Mouse (Mus musculus): Measurements from ENCODE around the gene Bpifa3. TPM values are rescaled to one million over a fixed set of nuclear protein-coding genes. Genes with fewer than 3 reads are reported as not detected.

Bpifa3 gene
- not detected in 2 replicates for polyA plus RNA-seq (2015; fragmentation: Nextera tagmentation; extraction: Ambion mirVana)

GRCm38 (mm10) chr2:154130120-154130519, at the start of gene Bpifa3:
Gene Bpifa3 (plus strand): TSS chr2:154130336.
- no peak within 1 kb of the TSS for H3K4me3 ChIP-seq
- H3K27ac ChIP-seq (replicated peaks): no peak within 1 kb of the TSS
- WGBS: 54% methylated on average over 2 of the region's 2 CpGs
- no peak for ATAC-seq (ENCODE audit: extremely low read depth, insufficient number of reproducible peaks, low FRiP score, low TSS enrichment)
- no peak within 1 kb of the TSS for H3K4me2 ChIP-seq
- no peaks in the 10 kb centered on the region for H3K36me3 ChIP-seq
- no peak within 1 kb of the TSS for H3K9ac ChIP-seq
- no peaks in the 10 kb centered on the region for H3K27me3 ChIP-seq (replicated peaks)
- H3K9me3 ChIP-seq: peaks cover 5% of the 10 kb centered on the region; the same call in 1 of the 2 replicates
- no peaks in the 10 kb centered on the region for H3K4me1 ChIP-seq

- Histone ChIP-seq H3K36me3 (no peaks in the 10 kb centered on the region), H3K4me2 (no peak overlapping the region), H3K4me1 (no peaks in the 10 kb centered on the region), H3K4me3 (no peak overlapping the region), H3K27me3 (replicated peaks) (no peaks in the 10 kb centered on the region), H3K9me3 (no peaks in the 10 kb centered on the region), H3K9ac (no peak overlapping the region), H3K27ac (replicated peaks) (no peak overlapping the region)
- WGBS: 23% methylated on average over 1 of the region's 1 CpGs
- ATAC-seq (ENCODE audit: extremely low read depth, insufficient number of reproducible peaks, low FRiP score, low TSS enrichment): no peak
Measured at GRCm38 (mm10) chr2:154097734-154098133, 32.4 kb upstream of the Bpifa3 start.

- Histone ChIP-seq H3K9me3 (no peaks in the 10 kb centered on the region), H3K9ac (no peak overlapping the region), H3K36me3 (no peaks in the 10 kb centered on the region), H3K27ac (replicated peaks) (no peak overlapping the region), H3K4me1 (no peaks in the 10 kb centered on the region), H3K4me2 (no peak overlapping the region), H3K4me3 (no peak overlapping the region), H3K27me3 (replicated peaks) (no peaks in the 10 kb centered on the region)
- WGBS: 74% methylated on average over 3 of the region's 3 CpGs
- no peak for ATAC-seq (ENCODE audit: extremely low read depth, insufficient number of reproducible peaks, low FRiP score, low TSS enrichment)
Measured at GRCm38 (mm10) chr2:154117381-154117780, 12.8 kb upstream of the Bpifa3 start.

GRCm38 (mm10) chr2:154142580-154142979, 12.4 kb downstream of the Bpifa3 start, which contains the start of gene Bpifa1:
Gene Bpifa1 (plus strand): TSS chr2:154142880.
- no peaks in the 10 kb centered on the region for H3K9me3 ChIP-seq
- H3K9ac ChIP-seq: no peak within 1 kb of the TSS
- no peak within 1 kb of the TSS for H3K4me3 ChIP-seq
- H3K4me2 ChIP-seq: no peak within 1 kb of the TSS
- H3K27me3 ChIP-seq (replicated peaks): no peaks in the 10 kb centered on the region
- WGBS: 65% methylated on average over 4 of the region's 4 CpGs
- H3K4me1 ChIP-seq: no peaks in the 10 kb centered on the region
- no peak within 1 kb of the TSS for H3K27ac ChIP-seq (replicated peaks)
- no peak for ATAC-seq (ENCODE audit: extremely low read depth, insufficient number of reproducible peaks, low FRiP score, low TSS enrichment)
- H3K36me3 ChIP-seq: no peaks in the 10 kb centered on the region

GRCm38 (mm10) chr2:154143735-154144134, 13.6 kb downstream of the Bpifa3 start:
- H3K36me3 ChIP-seq: no peaks in the 10 kb centered on the region
- no peaks in the 10 kb centered on the region for H3K9me3 ChIP-seq

GRCm38 (mm10) chr2:154147496-154147895, 17.4 kb downstream of the Bpifa3 start:
- Histone ChIP-seq H3K36me3 (no peaks in the 10 kb centered on the region), H3K9me3 (no peaks in the 10 kb centered on the region), H3K4me3 (no peak overlapping the region), H3K4me1 (no peaks in the 10 kb centered on the region), H3K27ac (replicated peaks) (no peak overlapping the region), H3K4me2 (no peak overlapping the region), H3K27me3 (replicated peaks) (no peaks in the 10 kb centered on the region), H3K9ac (no peak overlapping the region)
- no peak for ATAC-seq (ENCODE audit: extremely low read depth, insufficient number of reproducible peaks, low FRiP score, low TSS enrichment)
- 61% methylated on average over 4 of the region's 4 CpGs for WGBS

More at GRCm38 (mm10) chr2:154143735-154144134, 13.6 kb downstream of the Bpifa3 start:
- no peaks in the 10 kb centered on the region for H3K4me1 ChIP-seq
- ATAC-seq (ENCODE audit: extremely low read depth, insufficient number of reproducible peaks, low FRiP score, low TSS enrichment): no peak
- no peak overlapping the region for H3K4me2 ChIP-seq
- H3K27me3 ChIP-seq (replicated peaks): no peaks in the 10 kb centered on the region
- no peak overlapping the region for H3K9ac ChIP-seq
- no peak overlapping the region for H3K4me3 ChIP-seq
- no peak overlapping the region for H3K27ac ChIP-seq (replicated peaks)
- 73% methylated on average over 3 of the region's 3 CpGs for WGBS

- Histone ChIP-seq H3K27me3 (replicated peaks) (no peaks in the 10 kb centered on the region), H3K4me3 (no peak overlapping the region), H3K4me2 (no peak overlapping the region), H3K27ac (replicated peaks) (no peak overlapping the region), H3K9me3 (peaks cover 20% of the 10 kb centered on the region), H3K9ac (no peak overlapping the region), H3K36me3 (no peaks in the 10 kb centered on the region), H3K4me1 (no peaks in the 10 kb centered on the region)
- no peak for ATAC-seq (ENCODE audit: extremely low read depth, insufficient number of reproducible peaks, low FRiP score, low TSS enrichment)
- 31% methylated on average over 3 of the region's 3 CpGs for WGBS
Measured at GRCm38 (mm10) chr2:154158433-154158832, 28.3 kb downstream of the Bpifa3 start.

GRCm38 (mm10) chr2:154162307-154162706, 32.2 kb downstream of the Bpifa3 start, which contains the start of gene Bpifa5:
Gene Bpifa5 (plus strand): TSS chr2:154162607.
- Histone ChIP-seq H3K4me2 (no peak within 1 kb of the TSS), H3K27me3 (replicated peaks) (no peaks in the 10 kb centered on the region), H3K4me3 (no peak within 1 kb of the TSS), H3K27ac (replicated peaks) (no peak within 1 kb of the TSS), H3K4me1 (no peaks in the 10 kb centered on the region), H3K9me3 (peaks cover 20% of the 10 kb centered on the region), H3K36me3 (no peaks in the 10 kb centered on the region), H3K9ac (no peak within 1 kb of the TSS)
- ATAC-seq (ENCODE audit: extremely low read depth, insufficient number of reproducible peaks, low FRiP score, low TSS enrichment): no peak
- 72% methylated on average over 8 of the region's 8 CpGs for WGBS

GRCm38 (mm10) chr2:154163306-154163705, 33.2 kb downstream of the Bpifa3 start:
- Histone ChIP-seq H3K27ac (replicated peaks) (no peak overlapping the region), H3K4me3 (no peak overlapping the region), H3K9me3 (peaks cover 20% of the 10 kb centered on the region), H3K27me3 (replicated peaks) (0 out of 2 replicates have a peak, but pooled peaks cover 7% of the 10 kb centered on the region), H3K36me3 (no peaks in the 10 kb centered on the region), H3K9ac (no peak overlapping the region), H3K4me2 (no peak overlapping the region), H3K4me1 (no peaks in the 10 kb centered on the region)
- WGBS: 84% methylated on average over 5 of the region's 5 CpGs
- ATAC-seq (ENCODE audit: extremely low read depth, insufficient number of reproducible peaks, low FRiP score, low TSS enrichment): no peak

- ATAC-seq (ENCODE audit: extremely low read depth, insufficient number of reproducible peaks, low FRiP score, low TSS enrichment): no peak
- Histone ChIP-seq H3K4me1 (no peaks in the 10 kb centered on the region), H3K4me3 (no peak overlapping the region), H3K9ac (no peak overlapping the region), H3K27me3 (replicated peaks) (peaks cover 24% of the 10 kb centered on the region), H3K36me3 (no peaks in the 10 kb centered on the region), H3K4me2 (no peak overlapping the region), H3K9me3 (no peaks in the 10 kb centered on the region), H3K27ac (replicated peaks) (no peak overlapping the region)
- WGBS: 51% methylated on average over 3 of the region's 3 CpGs
Measured at GRCm38 (mm10) chr2:154169172-154169571, 39.0 kb downstream of the Bpifa3 start.

GRCm38 (mm10) chr2:154171621-154172020, 41.5 kb downstream of the Bpifa3 start:
- H3K9ac ChIP-seq: no peak overlapping the region
- peaks cover 24% of the 10 kb centered on the region for H3K27me3 ChIP-seq (replicated peaks)
- no peak overlapping the region for H3K4me2 ChIP-seq
- no peaks in the 10 kb centered on the region for H3K36me3 ChIP-seq
- no peak overlapping the region for H3K4me3 ChIP-seq
- H3K4me1 ChIP-seq: no peaks in the 10 kb centered on the region
- WGBS: 56% methylated on average over 6 of the region's 6 CpGs
- no peak overlapping the region for H3K27ac ChIP-seq (replicated peaks)
- ATAC-seq (ENCODE audit: extremely low read depth, insufficient number of reproducible peaks, low FRiP score, low TSS enrichment): no peak
- no peaks in the 10 kb centered on the region for H3K9me3 ChIP-seq

GRCm38 (mm10) chr2:154173313-154173712, 43.2 kb downstream of the Bpifa3 start:
- H3K27ac ChIP-seq (replicated peaks): no peak overlapping the region
- WGBS: 25% methylated on average over 1 of the region's 1 CpGs
- H3K36me3 ChIP-seq: no peaks in the 10 kb centered on the region
- no peaks in the 10 kb centered on the region for H3K9me3 ChIP-seq
- no peak overlapping the region for H3K9ac ChIP-seq
- no peak overlapping the region for H3K4me3 ChIP-seq
- no peak overlapping the region for H3K4me2 ChIP-seq
- no peaks in the 10 kb centered on the region for H3K4me1 ChIP-seq
- ATAC-seq (ENCODE audit: extremely low read depth, insufficient number of reproducible peaks, low FRiP score, low TSS enrichment): no peak
- H3K27me3 ChIP-seq (replicated peaks): peaks cover 17% of the 10 kb centered on the region
